Mouse (Mus musculus) layer of hippocampus, postnatal 14 days (tissue): ENCODE results near the gene Dph1. TPM values are rescaled to one million over a fixed set of nuclear protein-coding genes. Genes with fewer than 3 reads are reported as not detected.

Source experiments
- DNase-seq, 2 experiments: peaks; one replicate each; pipeline ENCODE4 v3.0.0; 2021 to 2022; ENCODE audit warnings: low spot score in 2 of 2, mixed read lengths in 1 of 2
- microRNA-seq, 2 experiments: library from miRNA; unstranded; fragments of <30 nt; microRNA quantifications; one replicate each; pipeline ENCODE4 v1.2.0; 2021
- total RNA-seq, 2 experiments: library from RNA; stranded (reverse); gene quantifications; 2 replicates each; pipeline ENCODE4 v1.2.3; 2021

Gene Dph1
- total RNA-seq, 2 experiments from 2014 or later, result 21.7 to 24.4 TPM

- DNase-seq, result no peak
Observed at GRCm38 (mm10) chr11:75139122-75139963, 51.7 kb downstream of the Dph1 start.

- DNase-seq, result no peak
Observed at GRCm38 (mm10) chr11:75136666-75137398, 54.2 kb downstream of the Dph1 start.

GRCm38 (mm10) chr11:75135358-75135757, 55.7 kb downstream of the Dph1 start:
- no peak for DNase-seq

GRCm38 (mm10) chr11:75134485-75135068, 56.5 kb downstream of the Dph1 start:
- DNase-seq, result no peak

- DNase-seq, result no peak
Observed at GRCm38 (mm10) chr11:75133951-75134350, 57.1 kb downstream of the Dph1 start.

GRCm38 (mm10) chr11:75133391-75133790, 57.6 kb downstream of the Dph1 start:
- no peak for DNase-seq

GRCm38 (mm10) chr11:75132278-75132677, 58.8 kb downstream of the Dph1 start:
- DNase-seq, result peak; percentile 48 to 67

GRCm38 (mm10) chr11:75131300-75131699, 59.7 kb downstream of the Dph1 start:
- DNase-seq, result no peak

GRCm38 (mm10) chr11:75129481-75129880, 61.6 kb downstream of the Dph1 start:
- DNase-seq, result no peak

Small RNA genes within 50 kb of the gene (microRNA-seq; reads per million reads assigned to microRNA genes)
- gene Mir132 (5,043 to 18,555 reads per million in 2 experiments), gene Mir212 (287 to 527 reads per million in 2 experiments)

Other genes starting within 250 kb of the Dph1 start
- 1 to 10 TPM; 3.3 to 4.5 TPM for gene Hic1, start 21.7 kb downstream of the Dph1 start, total RNA-seq
- 10 to 100 TPM; 14.8 to 15.2 TPM for gene Ovca2, start 12.4 kb downstream of the Dph1 start, total RNA-seq
- gene Rtn4rl1, start 2.5 kb upstream of the Dph1 start, total RNA-seq, result 10 to 100 TPM; 82.1 to 83.1 TPM
- 10 to 100 TPM; 57.2 to 66.7 TPM for gene Rpa1, start 157.1 kb upstream of the Dph1 start, total RNA-seq
- gene Smyd4, start 157.2 kb upstream of the Dph1 start, total RNA-seq, result 10 to 100 TPM; 10.6 to 12.3 TPM
- 10 to 100 TPM; 20.3 to 36.0 TPM for gene Serpinf1, start 231.5 kb upstream of the Dph1 start, total RNA-seq
- gene Serpinf2, start 248.3 kb upstream of the Dph1 start, total RNA-seq, result under 1 TPM; 0.62 to 0.71 TPM